Mouse (Mus musculus) liver, embryonic 14.5 days (tissue): ENCODE data around the gene Rapgefl1.

Experiments used
- CTCF ChIP-seq: IDR thresholded peaks from 2 replicates; pipeline ENCODE4 v1.5.1; 2016; ENCODE audit warnings: antibody characterized with exemption, low read depth, control low read depth
- EP300 ChIP-seq: IDR thresholded peaks from 2 replicates; pipeline ENCODE4 v1.6.1; 2016; ENCODE audit warnings: antibody characterized with exemption, low read depth

GRCm38 (mm10) chr11:98835725-98836124, 860 bp upstream of the Rapgefl1 start:
- TF ChIP-seq EP300 (no peak), CTCF (no peak)
